9 mouse cellular contexts compared by ENCODE assay signal in the genomic region with DNA sequence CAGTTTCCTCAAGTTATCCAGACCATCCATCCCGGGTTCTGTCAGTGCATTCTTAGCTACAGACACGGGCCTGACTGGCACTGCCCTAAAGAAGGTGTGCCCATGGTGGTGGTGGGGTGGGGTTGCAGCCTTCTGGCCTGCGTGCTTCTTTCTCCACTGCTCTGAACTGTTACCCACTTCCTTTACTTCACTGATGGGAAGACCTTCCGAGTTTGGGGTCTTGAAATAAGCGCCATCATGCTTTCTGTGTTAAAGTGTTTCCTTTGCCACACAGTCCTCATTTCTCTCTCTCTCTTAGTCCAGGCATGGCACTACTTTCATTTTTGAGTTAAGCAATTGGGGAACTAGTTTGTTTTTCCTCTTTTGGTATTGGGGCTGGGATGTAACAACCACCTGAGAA. TPM values are rescaled to one million over a fixed set of nuclear protein-coding genes. Genes with fewer than 3 reads are reported as not detected.
DNase-seq lines count a peak whose midpoint lies in the region; ATAC-seq and TF ChIP-seq lines count a peak whose summit lies in the region.
"Had no signal": no experiment of that assay in that cellular context is flagged by ENCODE, and none has a peak within 500 bp of the region (broad histone marks: within the 10 kb centered on the region; RNA-seq: fewer than 3 reads in every experiment).

No protein-coding gene starts in this region.

- peaks cover 3% of the 10 kb centered on the region for H3K4me1 ChIP-seq in heart, adult 2 months (ENCODE audit: control insufficient read depth, insufficient read depth, low read length)
- peaks cover 9% of the 10 kb centered on the region for H3K4me1 ChIP-seq in heart, embryonic 16.5 days (ENCODE audit: control insufficient read depth, insufficient read depth, low read length)

- no peaks in the 10 kb centered on the region for H3K9me3 ChIP-seq in heart, embryonic 16.5 days (replicated peaks; ENCODE audit: control insufficient read depth, low read length)
- H3K9me3 ChIP-seq: G1E had no signal

- H3K9ac ChIP-seq in heart, adult 2 months (ENCODE audit: low read depth, low read length), result no peak overlapping the region
- H3K9ac ChIP-seq in heart, embryonic 16.5 days (ENCODE audit: low read length), result peak overlapping the region; percentile 80; the same call in 1 of the 2 replicates

- no peak for TF ChIP-seq POLR2A in heart, adult 2 months (IDR thresholded peaks at IDR 0.05; ENCODE audit: insufficient read depth, low read depth, low read length)

- no peaks in the 10 kb centered on the region for H3K79me2 ChIP-seq in heart, adult 2 months (replicated peaks; ENCODE audit: control insufficient read depth, insufficient read depth, low read length)
- peaks cover 51% of the 10 kb centered on the region for H3K79me2 ChIP-seq in macrophage (ENCODE audit: inconsistent target)

- DNase-seq in heart, adult 2 months, result no peak
- DNase-seq in heart, postnatal 25 days (ENCODE audit: low spot score), result no peak
- DNase-seq in spleen, postnatal 10 days (ENCODE audit: low spot score in 2 of 2), result no peak
- DNase-seq in left cerebral cortex, postnatal 10 days (ENCODE audit: extremely low spot score in 1 of 2, low spot score in 2 of 2), result no peak
- no peak for DNase-seq in embryo, embryonic 9.5 days (ENCODE audit: extremely low spot score)

- 41% methylated on average over 5 of the region's 5 CpGs for WGBS in heart, adult 2 months
- 32% methylated on average over 5 of the region's 5 CpGs for WGBS in heart, embryonic 16.5 days
- WGBS in macrophage (ENCODE audit: missing documents), result 2% methylated on average over 5 of the region's 5 CpGs

- H3K4me2 ChIP-seq in heart, embryonic 16.5 days (ENCODE audit: low read depth, low read length), result peak overlapping the region; percentile 75

- no peaks in the 10 kb centered on the region for H3K36me3 ChIP-seq in heart, adult 2 months (ENCODE audit: control insufficient read depth, insufficient read depth, low read length)
- no peaks in the 10 kb centered on the region for H3K36me3 ChIP-seq in heart, embryonic 16.5 days (ENCODE audit: control insufficient read depth, insufficient read depth)
- H3K36me3 ChIP-seq in macrophage (ENCODE audit: inconsistent target), result no peaks in the 10 kb centered on the region; the same call in 1 of the 2 replicates
- H3K36me3 ChIP-seq: G1E had no signal

- no peaks in the 10 kb centered on the region for H3K27me3 ChIP-seq in heart, adult 2 months (ENCODE audit: control insufficient read depth, insufficient read depth, low read length)
- no peaks in the 10 kb centered on the region for H3K27me3 ChIP-seq in heart, embryonic 16.5 days (ENCODE audit: control insufficient read depth, insufficient read depth, low read length)

- no peak overlapping the region for H3K27ac ChIP-seq in heart, adult 2 months
- no peak overlapping the region for H3K27ac ChIP-seq in heart, embryonic 16.5 days (ENCODE audit: low read length)
- H3K27ac ChIP-seq in macrophage, result peak overlapping the region; percentile 81

- peak; percentile 34 for ATAC-seq in CD4-positive, CD25-positive, alpha-beta regulatory T cell, adult 4 months
- ATAC-seq in heart, embryonic 16.5 days (replicated peaks; ENCODE audit: extremely low read depth, insufficient read depth, low FRiP score), result peak; percentile 46; the same call in 1 of the 2 replicates

- peak overlapping the region; percentile 78 for H3K4me3 ChIP-seq in heart, adult 2 months
- peak overlapping the region; percentile 68 for H3K4me3 ChIP-seq in heart, embryonic 16.5 days (ENCODE audit: low read length)
- H3K4me3 ChIP-seq in macrophage (ENCODE audit: inconsistent target), result peak overlapping the region; percentile 75

- TF ChIP-seq CTCF in heart, adult 2 months (IDR thresholded peaks at IDR 0.05), result no peak

- TF ChIP-seq EP300 in heart, adult 2 months (IDR thresholded peaks at IDR 0.05; ENCODE audit: insufficient read depth, low read depth, low read length), result no peak

- intact Hi-C loops in heart, adult 2 months (cut with DNase I), result loop anchor here (1.0 kb wide), 1 partner anchor 17 kb away; no protein-coding TSS in a partner anchor
- intact Hi-C loops in heart, postnatal 25 days (cut with DNase I), result no loop called here
- intact Hi-C loops in left cerebral cortex, postnatal 10 days (cut with DNase I), result no loop called here

RNA-seq across cellular contexts. Expression of a gene that starts 1.3 kb away (rescaled TPM):
- 10 to 100 TPM; 10.8 to 11.4 TPM for total RNA-seq in heart, adult 2 months (2021)
- 3.9 and 6.5 TPM in 2 replicates for polyA plus RNA-seq in heart, adult 2 months (2012; rRNA removed)
- 10 to 100 TPM; 10.2 to 11.3 TPM for total RNA-seq in heart, postnatal 25 days (2021)
- 10 to 100 TPM; 27.6 to 32.1 TPM for polyA plus RNA-seq in CD4-positive, CD25-positive, alpha-beta regulatory T cell, adult 4 months (2017; shearing (Covaris generic))
- polyA plus RNA-seq in heart, embryonic 16.5 days (2015; fragmentation: Nextera tagmentation; extraction: Ambion mirVana), result 13.5 and 17.2 TPM in 2 replicates
- total RNA-seq in macrophage (2018; cell fraction: chromatin; rRNA removed), result 100 to 1,000 TPM in 23 of 26 experiments, 10 to 100 TPM in 3; 73.8 to 511 (median 250) TPM
- total RNA-seq in macrophage (2018; cell fraction: cytosol; rRNA removed), result 100 to 1,000 TPM in 17 of 26 experiments, 10 to 100 TPM in 9; 73.4 to 231 (median 154) TPM
- 100 to 1,000 TPM in 25 of 26 experiments, 10 to 100 TPM in 1; 84.6 to 517 (median 229) TPM for total RNA-seq in macrophage (2018; cell fraction: nucleus; rRNA removed)
- 66.2 to 91.7 TPM (median 66.3 TPM) in 3 replicates for polyA plus RNA-seq in macrophage (2018)
- 100 to 1,000 TPM; 127 to 133 TPM for total RNA-seq in left cerebral cortex, postnatal 10 days (2021)
- polyA plus RNA-seq: G1E had no signal

RNA-seq across cellular contexts. Expression of a gene that starts 54.8 kb away (rescaled TPM):
- 10 to 100 TPM; 58.7 to 63.9 TPM for total RNA-seq in heart, adult 2 months (2021)
- 7.6 and 15.7 TPM in 2 replicates for polyA plus RNA-seq in heart, adult 2 months (2012; rRNA removed)
- 10 to 100 TPM; 64.6 to 73.5 TPM for total RNA-seq in heart, postnatal 25 days (2021)
- polyA plus RNA-seq in CD4-positive, CD25-positive, alpha-beta regulatory T cell, adult 4 months (2017; shearing (Covaris generic)), result 100 to 1,000 TPM; 577 to 675 TPM
- polyA plus RNA-seq in heart, embryonic 16.5 days (2015; fragmentation: Nextera tagmentation; extraction: Ambion mirVana), result 274 and 321 TPM in 2 replicates
- 10 to 100 TPM in 17 of 26 experiments, 1 to 10 TPM in 9; 4.1 to 62.6 (median 17.1) TPM for total RNA-seq in macrophage (2018; cell fraction: chromatin; rRNA removed)
- total RNA-seq in macrophage (2018; cell fraction: cytosol; rRNA removed), result 10 to 100 TPM; 36.3 to 83.1 (median 64.2) TPM
- total RNA-seq in macrophage (2018; cell fraction: nucleus; rRNA removed), result 10 to 100 TPM; 11.0 to 72.3 (median 22.9) TPM
- polyA plus RNA-seq in macrophage (2018), result 53.6 to 103 TPM (median 58.2 TPM) in 3 replicates
- total RNA-seq in left cerebral cortex, postnatal 10 days (2021), result 100 to 1,000 TPM; 171 to 176 TPM

RNA-seq across cellular contexts. Expression of a gene that starts 55.3 kb away (rescaled TPM):
- total RNA-seq in heart, adult 2 months (2021), result 100 to 1,000 TPM; 384 to 411 TPM
- polyA plus RNA-seq in heart, adult 2 months (2012; rRNA removed), result 91.2 and 166 TPM in 2 replicates
- total RNA-seq in heart, postnatal 25 days (2021), result 100 to 1,000 TPM; 387 to 461 TPM
- polyA plus RNA-seq in CD4-positive, CD25-positive, alpha-beta regulatory T cell, adult 4 months (2017; shearing (Covaris generic)), result 1,000 to 10,000 TPM; 1,098 to 1,432 TPM
- 1,190 and 1,295 TPM in 2 replicates for polyA plus RNA-seq in heart, embryonic 16.5 days (2015; fragmentation: Nextera tagmentation; extraction: Ambion mirVana)
- 1,000 to 10,000 TPM; 1,380 to 4,281 (median 3,337) TPM for total RNA-seq in macrophage (2018; cell fraction: chromatin; rRNA removed)
- 100 to 1,000 TPM; 298 to 571 (median 443) TPM for total RNA-seq in macrophage (2018; cell fraction: cytosol; rRNA removed)
- total RNA-seq in macrophage (2018; cell fraction: nucleus; rRNA removed), result 1,000 to 10,000 TPM in 24 of 26 experiments, 100 to 1,000 TPM in 2; 875 to 2,658 (median 1,540) TPM
- polyA plus RNA-seq in macrophage (2018), result 677 to 1,116 TPM (median 885 TPM) in 3 replicates
- total RNA-seq in left cerebral cortex, postnatal 10 days (2021), result 100 to 1,000 TPM; 545 to 564 TPM
